Mouse (Mus musculus): ENCODE data around the gene Rmnd5b.
"Not testable (repeated sequence)": the region's sequence is repeated elsewhere in the genome, so short reads cannot be mapped to it uniquely, and the experiment has no call there.

The Rmnd5b gene

DNA sequence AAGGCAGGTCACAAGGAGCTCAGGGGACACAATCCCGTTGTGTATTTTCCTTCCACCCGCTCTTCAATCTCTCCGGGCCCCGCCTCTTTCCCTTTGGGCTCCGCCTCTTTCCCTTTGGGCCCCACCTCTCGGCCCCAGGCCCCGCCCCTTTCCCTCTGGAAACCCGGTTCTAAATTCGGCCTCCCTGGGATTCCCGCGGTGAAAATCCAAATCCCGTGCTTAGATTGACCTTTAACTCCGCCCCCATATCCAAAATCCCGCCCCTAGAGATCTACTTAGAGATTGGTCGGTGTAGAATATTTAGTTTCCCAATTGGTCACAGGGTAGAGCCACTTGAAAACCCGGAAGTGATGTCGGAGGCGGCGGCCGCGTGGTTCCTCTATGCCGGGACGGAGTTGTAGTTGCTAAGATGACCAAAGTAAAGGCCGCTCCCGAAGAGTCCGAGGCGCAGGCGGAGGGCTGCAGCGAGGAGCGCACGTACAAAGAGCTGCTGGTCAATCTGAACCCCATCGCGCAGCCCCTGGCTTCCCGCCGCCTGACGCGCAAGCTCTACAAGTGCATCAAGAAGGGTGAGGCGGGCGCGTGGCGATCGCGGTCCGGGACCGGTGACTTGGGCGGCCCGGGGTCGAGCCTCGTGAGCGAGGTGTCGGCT is 16.2 kb downstream of the Rmnd5b start, which contains the start of gene Nhp2:
Gene Nhp2 (plus strand): TSS at position 327 of the 652 bp plus-strand sequence.
- DNase-seq = peak; percentile 98

DNA sequence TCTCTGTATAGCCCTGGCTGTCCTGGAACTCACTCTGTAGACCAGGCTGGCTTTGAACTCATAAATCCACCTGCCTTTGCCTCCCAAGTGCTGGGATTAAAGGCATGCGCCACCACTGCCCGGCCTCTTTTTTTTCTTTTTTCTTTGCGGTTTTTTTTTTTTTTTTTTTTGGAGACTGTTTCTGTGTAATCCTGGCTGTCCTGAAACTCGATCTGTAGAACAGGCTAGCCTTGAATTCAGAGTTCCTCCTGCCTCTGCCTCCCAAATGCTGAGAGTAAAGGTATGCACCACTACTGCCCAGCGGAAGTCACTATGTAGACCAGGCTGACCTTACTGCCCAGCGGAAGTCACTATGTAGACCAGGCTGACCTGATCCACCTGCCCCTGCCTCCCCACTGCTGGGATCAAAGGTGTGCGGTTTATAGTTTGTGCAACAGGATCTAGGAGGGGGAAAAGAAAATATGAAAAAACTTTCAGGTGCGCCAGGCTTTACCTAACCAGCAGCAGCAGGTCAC is 16.7 kb downstream of the Rmnd5b start:
- no peak for DNase-seq

DNA sequence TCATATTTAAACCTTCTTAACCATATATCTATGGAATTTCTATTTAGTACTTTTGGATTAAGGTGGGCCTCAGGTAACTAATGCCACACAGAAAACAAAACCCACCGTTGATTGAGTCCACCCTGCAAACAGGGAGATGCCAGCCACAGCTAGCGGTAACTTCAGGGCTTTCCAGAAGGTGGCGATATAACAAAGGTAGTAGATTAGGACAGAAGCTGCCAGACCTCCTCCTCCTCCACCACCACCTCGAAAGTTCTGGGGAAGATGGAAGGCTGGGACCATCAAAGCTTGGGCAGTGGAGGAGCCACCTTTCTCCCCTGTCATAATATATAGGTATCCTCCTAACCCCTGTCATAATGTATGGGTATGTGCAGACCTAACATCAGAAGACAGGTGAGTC is 18.0 kb downstream of the Rmnd5b start:
- peak; percentile 85 for DNase-seq

- not testable (repeated sequence) for DNase-seq
Observed at GRCm38 (mm10) chr11:51616113-51616512, 19.6 kb downstream of the Rmnd5b start.

DNA sequence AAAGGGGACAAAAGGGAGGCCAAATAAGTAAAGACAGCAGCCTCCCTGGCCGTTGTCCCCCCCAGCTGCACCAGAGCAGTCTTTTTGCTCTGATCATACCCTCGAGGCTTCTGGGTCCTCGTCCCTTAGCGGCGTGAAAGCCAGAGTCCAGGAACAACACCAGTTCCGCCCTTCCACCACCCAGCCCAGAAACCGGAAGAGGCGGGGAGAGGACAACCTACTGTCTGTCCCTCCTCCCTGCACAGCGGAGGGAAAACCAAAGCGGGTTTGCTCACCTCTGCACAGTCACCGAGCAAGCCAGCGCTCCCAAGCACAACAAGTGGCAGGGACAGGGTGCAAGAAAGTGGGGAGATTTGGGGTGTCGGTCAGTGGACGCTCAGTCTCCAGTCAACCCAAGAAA is 20.1 kb downstream of the Rmnd5b start:
- no peak for DNase-seq

- DNase-seq = no peak
Observed at GRCm38 (mm10) chr11:51615129-51615528, 20.6 kb downstream of the Rmnd5b start.

GRCm38 (mm10) chr11:51614256-51614655 is 21.4 kb downstream of the Rmnd5b start:
- DNase-seq = no peak

DNA sequence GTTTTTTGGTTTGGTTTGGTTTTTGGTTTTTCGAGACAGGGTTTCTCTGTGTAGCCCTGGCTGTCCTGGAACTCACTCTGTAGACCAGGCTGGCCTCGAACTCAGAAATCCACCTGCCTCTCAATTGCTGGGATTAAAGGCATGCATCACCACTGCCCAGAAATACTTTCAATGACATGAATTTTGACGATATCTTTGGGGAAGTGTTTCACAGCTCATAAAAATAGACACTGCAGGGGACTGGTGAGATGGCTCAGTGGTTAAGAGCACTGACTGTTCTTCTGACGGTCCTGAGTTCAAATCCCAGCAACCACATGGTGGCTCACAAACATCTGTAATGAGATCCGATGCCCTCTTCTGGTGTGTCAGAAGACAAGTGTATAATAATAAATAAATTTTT is 25.8 kb downstream of the Rmnd5b start:
- not testable (repeated sequence) for DNase-seq

- DNase-seq = no peak
Observed at GRCm38 (mm10) chr11:51609266-51609909, 26.3 kb downstream of the Rmnd5b start.

DNA sequence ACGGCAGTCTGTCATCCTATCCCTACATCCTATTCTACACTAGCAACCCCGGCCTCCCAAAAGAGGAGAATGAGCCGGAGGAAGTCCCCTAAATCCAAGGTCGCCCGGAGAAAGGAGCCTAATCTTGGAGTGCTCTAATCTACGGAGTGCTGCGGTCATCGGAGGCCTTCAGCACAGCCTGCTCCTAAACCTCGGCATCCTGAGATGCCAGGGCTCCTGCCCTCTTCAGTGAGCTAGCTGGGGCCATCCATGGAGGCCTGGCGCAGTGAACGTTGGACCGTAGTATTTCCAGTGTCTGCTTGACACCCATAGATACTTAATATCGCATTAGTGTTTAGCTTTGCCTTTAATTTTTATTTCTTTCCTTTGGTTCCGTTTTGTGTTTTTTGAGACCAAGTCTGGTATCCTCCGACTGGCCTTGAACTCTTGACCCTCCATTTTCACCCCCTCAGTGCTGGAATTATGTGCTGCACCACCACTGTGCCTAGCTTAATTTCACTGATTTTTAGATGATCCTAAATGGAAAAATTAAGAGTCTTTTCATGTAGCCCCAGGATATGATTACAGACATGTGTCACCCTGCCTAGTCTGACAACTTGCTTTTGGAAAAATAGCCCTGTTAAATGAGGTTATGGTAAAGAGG is 28.5 kb downstream of the Rmnd5b start:
- DNase-seq = no peak

GRCm38 (mm10) chr11:51606447-51607095 is 29.1 kb downstream of the Rmnd5b start, which contains the start of gene Hnrnpab:
Gene Hnrnpab, minus strand, starts transcription at chr11:51606847.
- peak; percentile 99 for DNase-seq

DNA sequence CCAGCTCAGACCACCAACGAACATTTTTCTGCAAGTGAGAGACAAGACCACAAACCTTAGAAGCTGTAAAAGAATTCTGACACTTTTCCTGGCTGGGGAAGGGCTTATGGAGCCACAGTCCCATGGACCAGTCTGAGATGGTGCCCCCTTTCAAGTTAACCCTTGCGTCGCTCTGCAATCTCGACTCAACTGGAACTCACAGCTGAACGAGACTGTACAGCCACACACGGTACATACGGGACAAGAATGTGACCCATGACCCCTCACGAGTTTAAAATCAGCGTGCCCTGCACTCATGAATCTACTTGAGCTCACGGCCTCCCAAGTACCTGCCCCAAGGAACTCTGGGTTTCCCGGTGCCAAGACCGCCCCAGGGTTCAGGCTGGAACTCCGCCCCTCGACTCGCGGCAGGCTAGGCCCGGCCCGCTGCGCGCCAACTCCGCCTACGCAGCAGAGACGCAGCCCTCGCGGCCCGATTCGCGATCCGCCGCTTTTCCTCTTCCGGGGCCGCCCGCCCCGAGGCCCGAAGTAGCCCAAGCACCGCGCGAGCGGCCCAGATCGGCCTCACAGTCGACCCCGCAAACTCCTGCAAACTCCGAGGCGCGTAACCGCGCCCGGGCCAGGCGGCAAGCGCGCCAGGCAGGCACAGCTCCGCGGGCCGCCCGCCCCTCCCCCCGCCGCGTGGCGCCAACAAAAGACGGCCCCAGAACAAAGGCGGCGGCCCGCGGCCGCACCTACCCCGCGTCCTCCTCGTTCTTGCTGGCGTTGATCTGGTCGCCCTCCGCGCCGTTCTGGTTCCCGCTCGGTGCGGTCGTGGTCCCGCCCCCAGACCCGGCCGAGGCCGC is 29.9 kb downstream of the Rmnd5b start:
- peak; percentile 76 for DNase-seq

GRCm38 (mm10) chr11:51602253-51602652 is 33.4 kb downstream of the Rmnd5b start:
- DNase-seq = no peak

GRCm38 (mm10) chr11:51597553-51597952 is 38.1 kb downstream of the Rmnd5b start:
- no peak for DNase-seq

DNA sequence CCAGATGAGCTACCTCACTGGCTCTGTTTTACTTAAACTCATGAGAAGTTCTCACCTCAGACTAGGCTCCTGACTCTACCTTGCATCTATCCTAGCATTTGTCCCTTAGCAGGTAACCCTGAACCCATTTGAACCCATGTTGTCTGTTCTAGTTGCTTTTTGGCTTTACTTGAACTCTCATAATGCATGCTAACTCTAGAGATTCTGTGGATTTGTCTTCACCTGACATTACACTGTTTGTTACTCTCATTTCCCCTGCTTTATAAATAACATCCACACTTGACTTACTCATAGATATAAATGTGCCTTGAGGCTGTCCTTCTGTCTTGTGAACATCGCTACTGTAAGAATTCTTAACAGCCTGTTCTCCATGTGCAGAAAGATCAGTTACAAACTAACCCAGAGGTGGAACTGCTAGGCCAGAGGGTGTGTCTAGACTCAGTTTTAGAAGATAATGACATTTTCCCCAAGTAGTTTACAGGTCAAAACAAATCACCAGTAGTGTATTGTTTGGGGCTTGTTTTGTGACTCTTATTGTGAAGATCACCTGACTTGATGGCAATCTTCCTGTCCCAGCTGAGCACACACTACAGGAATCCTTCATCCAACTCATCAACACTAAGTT is 40.1 kb downstream of the Rmnd5b start:
- no peak for DNase-seq

DNA sequence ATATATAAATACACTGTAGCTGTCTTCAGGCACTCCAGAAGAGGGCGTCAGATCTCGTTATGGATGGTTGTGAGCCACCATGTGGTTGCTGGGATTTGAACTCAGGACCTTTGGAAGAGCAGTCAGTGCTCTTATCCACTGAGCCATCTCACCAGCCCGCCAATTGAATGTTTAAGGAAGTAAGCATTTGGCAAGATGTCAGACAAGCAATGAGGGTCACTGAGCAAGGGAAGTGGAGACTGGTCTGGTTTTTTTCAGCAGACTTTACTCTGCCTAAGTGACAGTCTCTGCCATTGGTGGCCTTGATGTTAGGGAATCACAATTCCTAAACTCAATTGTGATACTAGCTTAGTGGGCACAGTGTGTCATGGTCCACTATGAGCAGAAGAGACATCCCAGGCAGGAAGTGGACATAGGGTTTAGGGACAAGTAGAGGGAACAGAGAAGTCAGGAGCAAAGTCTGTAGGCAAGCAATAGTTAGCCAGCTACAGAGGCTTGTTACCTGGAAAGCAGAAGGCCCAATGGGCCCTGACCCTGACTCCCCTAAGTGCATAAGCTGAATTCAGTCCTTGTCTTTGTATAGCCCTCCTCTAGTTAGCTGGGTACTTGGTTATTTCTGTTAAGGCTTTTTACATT is 40.9 kb downstream of the Rmnd5b start:
- no peak for DNase-seq

DNA sequence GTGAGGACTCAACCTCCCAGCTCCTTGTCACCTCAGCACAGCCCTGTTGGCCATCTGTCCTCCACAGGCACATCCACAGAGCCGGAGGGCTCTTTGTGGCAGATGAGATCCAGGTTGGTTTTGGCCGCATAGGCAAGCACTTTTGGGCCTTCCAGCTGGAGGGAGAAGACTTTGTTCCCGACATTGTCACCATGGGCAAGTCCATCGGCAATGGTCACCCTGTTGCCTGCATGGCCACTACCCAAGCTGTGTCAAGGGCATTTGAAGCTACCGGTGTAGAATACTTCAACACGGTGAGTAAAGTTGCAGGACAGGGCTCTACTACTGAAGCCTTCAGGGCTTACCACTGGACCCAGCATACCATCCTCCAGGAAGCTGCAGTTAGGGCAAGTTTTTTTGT is 41.8 kb downstream of the Rmnd5b start:
- DNase-seq = no peak

DNA sequence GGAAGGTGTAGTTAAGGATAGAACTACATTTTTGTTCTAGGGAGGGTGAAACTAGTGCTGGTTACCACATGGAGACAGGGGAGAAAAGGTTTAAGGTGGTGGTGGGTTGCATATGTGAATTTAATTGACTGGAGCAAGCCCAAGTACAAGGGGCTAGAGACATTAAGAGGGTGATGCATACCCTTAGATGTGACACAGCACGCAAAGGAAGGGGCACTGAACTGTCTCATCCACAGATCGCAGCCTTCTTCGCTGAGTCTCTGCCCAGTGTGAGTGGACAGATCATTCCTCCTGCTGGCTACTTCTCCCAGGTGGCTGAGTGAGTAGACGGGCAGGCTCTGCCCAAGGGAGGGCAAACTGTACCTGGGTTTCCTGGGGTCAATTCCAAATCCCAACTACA is 42.3 kb downstream of the Rmnd5b start:
- DNase-seq = no peak

GRCm38 (mm10) chr11:51591915-51592314 is 43.8 kb downstream of the Rmnd5b start:
- no peak for DNase-seq

DNA sequence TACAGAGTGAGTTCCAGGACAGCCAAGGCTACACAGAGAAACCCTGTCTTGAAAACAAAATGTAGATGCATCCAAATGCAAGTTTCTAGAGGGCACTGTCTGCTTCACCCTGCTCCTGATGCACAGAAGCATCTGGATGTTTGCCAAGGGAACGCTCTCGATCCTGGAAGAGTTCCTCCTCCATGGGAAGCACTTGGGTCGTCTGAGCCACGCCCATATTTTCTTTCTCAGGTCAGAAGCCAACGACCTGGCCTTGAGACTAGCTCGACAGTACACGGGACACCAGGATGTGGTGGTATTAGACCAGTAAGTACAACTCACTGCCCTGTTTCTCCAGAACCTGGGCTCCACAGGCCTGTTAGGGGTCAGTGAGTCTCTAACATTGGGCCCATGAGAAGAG is 44.5 kb downstream of the Rmnd5b start:
- no peak for DNase-seq

DNA sequence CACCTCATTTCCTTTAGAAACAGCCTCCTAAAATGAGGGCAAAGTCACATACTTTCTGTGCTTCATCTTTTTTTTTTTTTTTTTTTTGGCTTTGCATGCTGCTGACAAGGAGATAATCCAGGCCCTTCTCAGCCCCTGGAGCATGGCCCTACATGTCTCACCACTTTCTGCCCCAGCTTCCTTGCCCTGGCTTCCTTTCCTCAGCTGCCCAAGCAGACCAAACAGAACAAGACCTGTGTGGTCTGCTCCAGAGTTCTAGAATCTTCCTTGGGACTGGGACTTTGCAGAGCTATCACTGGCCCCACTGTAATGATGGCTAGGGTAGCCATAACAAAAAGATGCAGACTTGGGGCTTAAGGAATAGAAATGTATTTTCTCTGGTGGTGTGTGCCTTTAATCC is 45.7 kb downstream of the Rmnd5b start:
- DNase-seq = no peak

Data from cerebellum, adult 9-10 months (tissue).